Mouse (Mus musculus): Measurements from ENCODE around the gene Rai1. TPM values are rescaled to one million over a fixed set of nuclear protein-coding genes. Genes with fewer than 3 reads are reported as not detected.

Gene Rai1
- polyA plus RNA-seq, 1 experiment: 35.1 TPM

- peak; percentile 96 for DNase-seq (ENCODE audit: low spot score)
These were observed 115.5 kb downstream of the Rai1 start for GRCm38 (mm10) chr11:60220291-60220804.

GRCm38 (mm10) chr11:60221425-60221824 lies 116.6 kb downstream of the Rai1 start:
- no peak for DNase-seq (ENCODE audit: low spot score)

- DNase-seq (ENCODE audit: low spot score): no peak
These were observed 117.3 kb downstream of the Rai1 start for GRCm38 (mm10) chr11:60222085-60222468.

GRCm38 (mm10) chr11:60222469-60223236 lies 117.8 kb downstream of the Rai1 start, which contains the start of gene Srebf1:
TSS of gene Srebf1 (minus strand) at chr11:60222581.
- DNase-seq (ENCODE audit: low spot score): peak; percentile 74

GRCm38 (mm10) chr11:60224676-60225075 lies 119.9 kb downstream of the Rai1 start:
- DNase-seq (ENCODE audit: low spot score): peak; percentile 22

GRCm38 (mm10) chr11:60225874-60226273 lies 121.1 kb downstream of the Rai1 start:
- DNase-seq (ENCODE audit: low spot score): no peak

GRCm38 (mm10) chr11:60228525-60228924 lies 123.7 kb downstream of the Rai1 start:
- peak; percentile 23 for DNase-seq (ENCODE audit: low spot score)

GRCm38 (mm10) chr11:60229821-60230220 lies 125.0 kb downstream of the Rai1 start:
- peak; percentile 26 for DNase-seq (ENCODE audit: low spot score)

- DNase-seq (ENCODE audit: low spot score): no peak
These were observed 125.7 kb downstream of the Rai1 start for GRCm38 (mm10) chr11:60230512-60230911.

GRCm38 (mm10) chr11:60231326-60231725 lies 126.5 kb downstream of the Rai1 start:
- DNase-seq (ENCODE audit: low spot score): no peak

- no peak for DNase-seq (ENCODE audit: low spot score)
These were observed 127.1 kb downstream of the Rai1 start for GRCm38 (mm10) chr11:60231951-60232350.

GRCm38 (mm10) chr11:60232441-60233058 lies 127.7 kb downstream of the Rai1 start:
- DNase-seq (ENCODE audit: low spot score): no peak

- no peak for DNase-seq (ENCODE audit: low spot score)
These were observed 128.4 kb downstream of the Rai1 start for GRCm38 (mm10) chr11:60233235-60233634.

- DNase-seq (ENCODE audit: low spot score): no peak
These were observed 130.5 kb downstream of the Rai1 start for GRCm38 (mm10) chr11:60235351-60235750.

- no peak for DNase-seq (ENCODE audit: low spot score)
These were observed 135.7 kb downstream of the Rai1 start for GRCm38 (mm10) chr11:60240509-60240908.

GRCm38 (mm10) chr11:60244503-60245143 lies 139.8 kb downstream of the Rai1 start:
- no peak for DNase-seq (ENCODE audit: low spot score)

- no peak for DNase-seq (ENCODE audit: low spot score)
These were observed 141.3 kb downstream of the Rai1 start for GRCm38 (mm10) chr11:60246077-60246476.

- no peak for DNase-seq (ENCODE audit: low spot score)
These were observed 143.1 kb downstream of the Rai1 start for GRCm38 (mm10) chr11:60247753-60248550.
